8 mouse cellular contexts compared by ENCODE assay signal in genomic region chr10:128376455-128377211, GRCm38 (mm10). TPM values are rescaled to one million over a fixed set of nuclear protein-coding genes. Genes with fewer than 3 reads are reported as not detected.
DNase-seq lines count a peak whose midpoint lies in the region; ATAC-seq lines count a peak whose summit lies in the region.

Gene Ankrd52 (plus strand): TSS chr10:128377115.

- H3K9ac ChIP-seq in hindbrain, embryonic 14.5 days, result peak within 1 kb of the TSS; percentile 100

- peak within 1 kb of the TSS; percentile 92 for H3K4me3 ChIP-seq in hindbrain, embryonic 14.5 days (replicated peaks; ENCODE audit: low read length)

- under 1% methylated on average over 69 of the region's 73 CpGs for WGBS in hindbrain, embryonic 14.5 days

- peaks cover 34% of the 10 kb centered on the region for H3K36me3 ChIP-seq in hindbrain, embryonic 14.5 days (replicated peaks; ENCODE audit: control insufficient read depth, insufficient read depth)

- H3K27ac ChIP-seq in hindbrain, embryonic 14.5 days, result peak within 1 kb of the TSS; percentile 95

- no peaks in the 10 kb centered on the region for H3K9me3 ChIP-seq in hindbrain, embryonic 14.5 days (ENCODE audit: control insufficient read depth, low read length)

- peak; percentile 90 for ATAC-seq in hindbrain, embryonic 14.5 days (ENCODE audit: low FRiP score)

- H3K4me1 ChIP-seq in hindbrain, embryonic 14.5 days (replicated peaks; ENCODE audit: control insufficient read depth, insufficient read depth, low read length), result peaks cover 24% of the 10 kb centered on the region

- H3K4me2 ChIP-seq in hindbrain, embryonic 14.5 days (replicated peaks), result peak within 1 kb of the TSS; percentile 71

- H3K27me3 ChIP-seq in hindbrain, embryonic 14.5 days (ENCODE audit: control insufficient read depth, insufficient read depth, low read length), result no peaks in the 10 kb centered on the region

- peak; percentile 69 for DNase-seq in R1 (ENCODE audit: low read depth, low spot score)
- DNase-seq in cerebellum, postnatal 14 days, result peak; percentile 88 to 94
- DNase-seq in frontal cortex, postnatal 36 days (ENCODE audit: low spot score in 2 of 2), result peak; percentile 80
- DNase-seq in hindbrain, embryonic 14.5 days (ENCODE audit: low spot score), result peak; percentile 84
- peak; percentile 67 for DNase-seq in left cerebral cortex, adult 11 months (ENCODE audit: low spot score)
- peak; percentile 92 to 94 for DNase-seq in lung, postnatal 4 days
- DNase-seq in right cerebral cortex, adult 18-20 months, result peak; percentile 83
- DNase-seq in urinary bladder, postnatal 10 days (ENCODE audit: low spot score), result peak; percentile 41

RNA-seq across cellular contexts. Expression of gene Ankrd52, which starts in this region (rescaled TPM):
- 13.0 and 15.4 TPM in 2 replicates for polyA plus RNA-seq in hindbrain, embryonic 14.5 days (2014; fragmentation: Nextera tagmentation; extraction: Ambion mirVana)

Comparison
In these comparisons a context has a peak if more than half of its experiments do, and no peak if none do; other contexts are left out.
1. Peak in every context shown above with its lines: DNase-seq, ATAC-seq, H3K4me3 ChIP-seq and H3K27ac ChIP-seq.
2. DNase-seq: peak in every context shown above with its lines; median percentile 93 in lung, postnatal 4 days; 91 in cerebellum, postnatal 14 days; 84 in hindbrain, embryonic 14.5 days; 83 in right cerebral cortex, adult 18-20 months; 80 in frontal cortex, postnatal 36 days; 69 in R1; 67 in left cerebral cortex, adult 11 months; 41 in urinary bladder, postnatal 10 days.